Mouse (Mus musculus) MEL (cell line): ENCODE measurements around the gene Morc1. TPM values are rescaled to one million over a fixed set of nuclear protein-coding genes. Genes with fewer than 3 reads are reported as not detected.

ENCODE experiments used
- DNase-seq: peaks from one replicate; pipeline ENCODE4 v3.0.0; 2011; ENCODE audit warnings: low read depth, low spot score
- H3K27ac ChIP-seq: 2 replicates; pipeline ENCODE4 v1.5.1; 2012; ENCODE audit warnings: low read depth, mild to moderate bottlenecking, control low read depth, low read length, moderate library complexity; ENCODE audit not compliant: control insufficient read depth
- H3K27me3 ChIP-seq, 2 experiments: fragments of 150-350 bp in 1 of 2; sonication (generic) in 1 of 2; 2 replicates each; pipeline ENCODE4 v1.6.1; 2012; ENCODE audit warnings: low read length in 2 of 2, mild to moderate bottlenecking in 2 of 2, improper control_type of control experiment in 1 of 2, moderate library complexity in 1 of 2; ENCODE audit not compliant: insufficient read depth in 2 of 2, control insufficient read depth in 1 of 2
- H3K36me3 ChIP-seq, 2 experiments: 2 replicates each; pipeline ENCODE4 v1.6.1; 2012 to 2014; ENCODE audit warnings: low read length in 2 of 2, improper control_type of control experiment in 1 of 2, inconsistent platforms in 1 of 2, mild to moderate bottlenecking in 1 of 2; ENCODE audit not compliant: insufficient read depth in 2 of 2, control insufficient read depth in 1 of 2
- H3K4me1 ChIP-seq, 2 experiments: fragments of 150-350 bp in 1 of 2; sonication (generic) in 1 of 2; 2 replicates each; pipeline ENCODE4 v1.6.1; 2012; ENCODE audit warnings: low read length in 2 of 2, improper control_type of control experiment in 1 of 2, mild to moderate bottlenecking in 1 of 2; ENCODE audit not compliant: insufficient read depth in 2 of 2, control insufficient read depth in 1 of 2
- H3K4me3 ChIP-seq, 2 experiments: fragments of 150-350 bp in 1 of 2; sonication (generic) in 1 of 2; 2 replicates each; pipeline ENCODE4 v1.5.1; 2012; ENCODE audit warnings: low read depth in 2 of 2, low read length in 2 of 2, mild to moderate bottlenecking in 2 of 2, moderate library complexity in 2 of 2, control low read depth in 1 of 2, improper control_type of control experiment in 1 of 2; ENCODE audit not compliant: control insufficient read depth in 1 of 2, insufficient read depth in 1 of 2
- H3K79me2 ChIP-seq: 2 replicates; pipeline ENCODE4 v1.6.1; 2012; ENCODE audit warnings: mild to moderate bottlenecking, low read length, moderate library complexity; ENCODE audit not compliant: control insufficient read depth, poor library complexity, insufficient read depth
- H3K9ac ChIP-seq: 2 replicates; pipeline ENCODE4 v1.6.1; 2012; ENCODE audit warnings: low read depth, mild to moderate bottlenecking, control low read depth, low read length, moderate library complexity; ENCODE audit not compliant: control insufficient read depth, poor library complexity, severe bottlenecking
- H3K9me3 ChIP-seq: fragments of 150-350 bp; sonication (generic); replicated peaks from 2 replicates; pipeline ENCODE4 v1.6.1; 2012; ENCODE audit warnings: mild to moderate bottlenecking, low read length, improper control_type of control experiment, moderate library complexity; ENCODE audit not compliant: insufficient read depth
- CTCF ChIP-seq, 3 experiments: IDR thresholded peaks in 2 of 3; conservative IDR thresholded peaks in 1 of 3; 2 replicates each; pipeline ENCODE4 v1.5.1; 2011 to 2012; ENCODE audit warnings: low read length in 3 of 3, low read depth in 2 of 3, mild to moderate bottlenecking in 2 of 3, improper control_type of control experiment in 1 of 3, inconsistent platforms in 1 of 3, mixed read lengths in 1 of 3, moderate library complexity in 1 of 3; ENCODE audit not compliant: control insufficient read depth in 1 of 3, insufficient read depth in 1 of 3, poor library complexity in 1 of 3, severe bottlenecking in 1 of 3
- E2F4 ChIP-seq: IDR thresholded peaks from 2 replicates; pipeline ENCODE4 v1.6.1; 2011; ENCODE audit warnings: low read depth, low read length, improper control_type of control experiment, borderline replicate concordance
- ELF1 ChIP-seq: IDR thresholded peaks from 2 replicates; pipeline ENCODE4 v1.6.1; 2014; ENCODE audit warnings: low read depth, mild to moderate bottlenecking, inconsistent platforms, low read length, improper control_type of control experiment, moderate library complexity
- EP300 ChIP-seq, 2 experiments: IDR thresholded peaks; 2 replicates each; pipeline ENCODE4 v1.6.1; 2011; ENCODE audit warnings: improper control_type of control experiment in 2 of 2, low read length in 2 of 2, low read depth in 1 of 2, mild to moderate bottlenecking in 1 of 2
- GATA1 ChIP-seq: IDR thresholded peaks from 2 replicates; pipeline ENCODE4 v1.6.1; 2011; ENCODE audit warnings: low read depth, low read length, improper control_type of control experiment
- HCFC1 ChIP-seq: IDR thresholded peaks from 2 replicates; pipeline ENCODE4 v1.6.1; 2012; ENCODE audit warnings: low read depth, mild to moderate bottlenecking, inconsistent platforms, low read length, improper control_type of control experiment, moderate library complexity
- KAT2A ChIP-seq: conservative IDR thresholded peaks from 2 replicates; pipeline ENCODE4 v1.6.1; 2012; ENCODE audit warnings: low read depth, low read length, improper control_type of control experiment, inconsistent platforms
- MAZ ChIP-seq: IDR thresholded peaks from 2 replicates; pipeline ENCODE4 v1.6.1; 2012; ENCODE audit warnings: low read depth, mild to moderate bottlenecking, inconsistent platforms, low read length, improper control_type of control experiment
- MXI1 ChIP-seq: IDR thresholded peaks from 2 replicates; pipeline ENCODE4 v1.6.1; 2011; ENCODE audit warnings: mild to moderate bottlenecking, low read depth, low read length, improper control_type of control experiment
- MYB ChIP-seq: IDR thresholded peaks from 2 replicates; pipeline ENCODE4 v1.6.1; 2011; ENCODE audit warnings: mild to moderate bottlenecking, low read depth, low read length, improper control_type of control experiment
- MYC ChIP-seq: IDR thresholded peaks from 2 replicates; pipeline ENCODE4 v1.6.1; 2011; ENCODE audit warnings: low read depth, mild to moderate bottlenecking, low read length, improper control_type of control experiment, moderate library complexity
- NELFE ChIP-seq: IDR thresholded peaks from 2 replicates; pipeline ENCODE4 v1.6.1; 2011; ENCODE audit warnings: low read depth, low read length, improper control_type of control experiment
- NRF1 ChIP-seq: IDR thresholded peaks from 2 replicates; pipeline ENCODE4 v1.6.1; 2014; ENCODE audit warnings: low read depth, mild to moderate bottlenecking, inconsistent platforms, low read length, improper control_type of control experiment, moderate library complexity; ENCODE audit not compliant: poor library complexity, insufficient read depth, severe bottlenecking
- POLR2AphosphoS2 ChIP-seq: IDR thresholded peaks from 2 replicates; pipeline ENCODE4 v1.6.1; 2011; ENCODE audit warnings: low read length, improper control_type of control experiment
- RAD21 ChIP-seq: IDR thresholded peaks from 2 replicates; pipeline ENCODE4 v1.6.1; 2011; ENCODE audit warnings: mild to moderate bottlenecking, low read depth, low read length, improper control_type of control experiment
- RCOR1 ChIP-seq: IDR thresholded peaks from 2 replicates; pipeline ENCODE4 v1.6.1; 2012; ENCODE audit warnings: low read depth, mild to moderate bottlenecking, inconsistent platforms, low read length, improper control_type of control experiment
- SIN3A ChIP-seq: IDR thresholded peaks from 2 replicates; pipeline ENCODE4 v1.6.1; 2012; ENCODE audit warnings: low read length, improper control_type of control experiment, inconsistent platforms
- SMC3 ChIP-seq: IDR thresholded peaks from 2 replicates; pipeline ENCODE4 v1.6.1; 2011; ENCODE audit warnings: low read depth, low read length, improper control_type of control experiment
- TAL1 ChIP-seq: IDR thresholded peaks from 2 replicates; pipeline ENCODE4 v1.6.1; 2012; ENCODE audit warnings: mild to moderate bottlenecking, inconsistent platforms, low read length, moderate library complexity, mixed read lengths
- UBTF ChIP-seq: IDR thresholded peaks from 2 replicates; pipeline ENCODE4 v1.6.1; 2012; ENCODE audit warnings: low read depth, mild to moderate bottlenecking, inconsistent platforms, low read length, improper control_type of control experiment, moderate library complexity, borderline replicate concordance; ENCODE audit not compliant: insufficient read depth
- USF1 ChIP-seq: IDR thresholded peaks from 2 replicates; pipeline ENCODE4 v1.6.1; 2014; ENCODE audit warnings: low read depth, mild to moderate bottlenecking, inconsistent platforms, low read length, improper control_type of control experiment, moderate library complexity
- USF2 ChIP-seq, 2 experiments: IDR thresholded peaks; 2 replicates each; pipeline ENCODE4 v1.6.1; 2011 to 2012; ENCODE audit warnings: improper control_type of control experiment in 2 of 2, low read length in 2 of 2, borderline replicate concordance in 1 of 2, inconsistent platforms in 1 of 2, low read depth in 1 of 2, mild to moderate bottlenecking in 1 of 2; ENCODE audit not compliant: insufficient read depth in 1 of 2
- ZC3H11A ChIP-seq: IDR thresholded peaks from 2 replicates; pipeline ENCODE4 v1.6.1; 2012; ENCODE audit warnings: low read depth, mild to moderate bottlenecking, inconsistent platforms, low read length, improper control_type of control experiment
- ZKSCAN1 ChIP-seq: IDR thresholded peaks from 2 replicates; pipeline ENCODE4 v1.6.1; 2012; ENCODE audit warnings: low read depth, mild to moderate bottlenecking, inconsistent platforms, low read length, improper control_type of control experiment, moderate library complexity
- ZMIZ1 ChIP-seq: IDR thresholded peaks from 2 replicates; pipeline ENCODE4 v1.6.1; 2012; ENCODE audit warnings: low read depth, mild to moderate bottlenecking, inconsistent platforms, low read length, improper control_type of control experiment, moderate library complexity
- ZNF384 ChIP-seq: IDR thresholded peaks from 2 replicates; pipeline ENCODE4 v1.6.1; 2012; ENCODE audit warnings: low read depth, mild to moderate bottlenecking, inconsistent platforms, low read length, improper control_type of control experiment
- polyA plus RNA-seq, 2 experiments: library from polyadenylated mRNA; stranded (reverse) in 1 of 2; unstranded in 1 of 2; fragments of >175 nt in 1 of 2; fragments of >200 nt in 1 of 2; gene quantifications; 2 replicates each; pipeline versions ENCODE4 v1.2.1 to v1.2.4; 2012; ENCODE audit warnings: low replicate concordance in 2 of 2, low read depth in 1 of 2; ENCODE audit not compliant: insufficient read length in 2 of 2, insufficient read depth in 1 of 2, missing spikeins in 1 of 2
- total RNA-seq: library from RNA; depleted of rRNA; stranded (reverse); fragments of 300-350 nt; gene quantifications from 2 replicates; pipeline ENCODE4 v1.2.3, GENCODE M21; 2012

Morc1 gene
- total and polyA plus RNA-seq, 3 experiments = not detected

GRCm38 (mm10) chr16:48585369-48585768 lies 154.3 kb downstream of the Morc1 start:
- no peak for DNase-seq
- no peaks in the 10 kb centered on the region for H3K36me3 ChIP-seq
- no peaks in the 10 kb centered on the region for H3K4me1 ChIP-seq
- no peak overlapping the region for H3K9ac ChIP-seq
- no peaks in the 10 kb centered on the region for H3K27me3 ChIP-seq
- H3K9me3 ChIP-seq = no peaks in the 10 kb centered on the region
- no peak overlapping the region for H3K4me3 ChIP-seq
- TF ChIP-seq GATA1 (no peak), TAL1 (no peak), HCFC1 (no peak), RCOR1 (no peak), NELFE (no peak), NRF1 (no peak), RAD21 (no peak), SMC3 (no peak), E2F4 (no peak), ZNF384 (no peak), USF1 (no peak), KAT2A (no peak), MXI1 (no peak), ELF1 (no peak), ZC3H11A (no peak), USF2 (IDR thresholded peaks at IDR 0.05; ENCODE audit: borderline replicate concordance in 1 of 2, insufficient read depth in 1 of 2, low read depth in 1 of 2, low read length in 2 of 2) (no peak), MAZ (no peak), MYC (no peak), SIN3A (no peak)
- H3K79me2 ChIP-seq = no peaks in the 10 kb centered on the region
- no peak overlapping the region for H3K27ac ChIP-seq

- no peak for DNase-seq
- H3K27ac ChIP-seq = no peak overlapping the region
- H3K27me3 ChIP-seq = no peaks in the 10 kb centered on the region
- no peaks in the 10 kb centered on the region for H3K36me3 ChIP-seq
- no peak overlapping the region for H3K4me3 ChIP-seq
- TF ChIP-seq MYB (no peak), CTCF (IDR thresholded peaks at IDR 0.05 in 2 of 3, conservative IDR thresholded peaks at IDR 0.05 in 1 of 3; ENCODE audit: control insufficient read depth in 1 of 3, insufficient read depth in 1 of 3, low read depth in 2 of 3, low read length in 3 of 3, poor library complexity in 1 of 3, severe bottlenecking in 1 of 3) (no peak), POLR2AphosphoS2 (no peak), UBTF (no peak), EP300 (IDR thresholded peaks at IDR 0.05; ENCODE audit: low read depth in 1 of 2, low read length in 2 of 2) (no peak), NELFE (no peak), HCFC1 (no peak), ZKSCAN1 (no peak), ZMIZ1 (no peak), TAL1 (no peak)
- no peaks in the 10 kb centered on the region for H3K9me3 ChIP-seq
- no peaks in the 10 kb centered on the region for H3K4me1 ChIP-seq
- no peaks in the 10 kb centered on the region for H3K79me2 ChIP-seq
- H3K9ac ChIP-seq = no peak overlapping the region
Measured at GRCm38 (mm10) chr16:48594457-48594856, 163.4 kb downstream of the Morc1 start.
